Mouse (Mus musculus) layer of hippocampus, postnatal 36 days (tissue): ENCODE measurements around the gene 1500009L16Rik. TPM values are rescaled to one million over a fixed set of nuclear protein-coding genes. Genes with fewer than 3 reads are reported as not detected.

Experiments
- DNase-seq, 2 experiments: peaks; one replicate each; pipeline ENCODE4 v3.0.0; 2022
- total RNA-seq, 2 experiments: library from RNA; stranded (reverse); gene quantifications; 2 replicates each; pipeline ENCODE4 v1.2.3; 2021

Gene 1500009L16Rik
- total RNA-seq, 2 experiments from 2014 or later, result 18.5 to 21.6 TPM

- no peak for DNase-seq
Observed at GRCm38 (mm10) chr10:83760535-83760934, 37.9 kb downstream of the 1500009L16Rik start.

- DNase-seq, result no peak
Observed at GRCm38 (mm10) chr10:83763891-83764290, 41.2 kb downstream of the 1500009L16Rik start.

- DNase-seq, result no peak
Observed at GRCm38 (mm10) chr10:83766882-83767281, 44.2 kb downstream of the 1500009L16Rik start.

GRCm38 (mm10) chr10:83776272-83776878, 53.7 kb downstream of the 1500009L16Rik start:
- peak; percentile 36 to 56 for DNase-seq

- no peak for DNase-seq
Observed at GRCm38 (mm10) chr10:83777253-83777652, 54.6 kb downstream of the 1500009L16Rik start.

GRCm38 (mm10) chr10:83781854-83782253, 59.2 kb downstream of the 1500009L16Rik start:
- no peak for DNase-seq

- no peak for DNase-seq
Observed at GRCm38 (mm10) chr10:83782371-83783120, 59.9 kb downstream of the 1500009L16Rik start.

GRCm38 (mm10) chr10:83785003-83785402, 62.3 kb downstream of the 1500009L16Rik start:
- DNase-seq, result peak in 1 of 2 experiments; percentile 19

GRCm38 (mm10) chr10:83785627-83786392, 63.1 kb downstream of the 1500009L16Rik start:
- no peak for DNase-seq

GRCm38 (mm10) chr10:83795088-83795487, 72.4 kb downstream of the 1500009L16Rik start:
- DNase-seq, result no peak

- DNase-seq, result no peak
Observed at GRCm38 (mm10) chr10:83795500-83795899, 72.8 kb downstream of the 1500009L16Rik start.

GRCm38 (mm10) chr10:83804021-83804420, 81.4 kb downstream of the 1500009L16Rik start:
- no peak for DNase-seq

GRCm38 (mm10) chr10:83805201-83805718, 82.6 kb downstream of the 1500009L16Rik start:
- no peak for DNase-seq

GRCm38 (mm10) chr10:83807251-83807650, 84.6 kb downstream of the 1500009L16Rik start:
- DNase-seq, result no peak

Other genes with a start within 250 kb of the 1500009L16Rik start
- 1 to 10 TPM; 3.2 TPM for gene Aldh1l2, start 188.7 kb upstream of the 1500009L16Rik start, total RNA-seq
- gene Washc4, start 179.1 kb upstream of the 1500009L16Rik start, total RNA-seq, result 10 to 100 TPM; 31.2 to 33.1 TPM
- gene Appl2, start 74.1 kb upstream of the 1500009L16Rik start, total RNA-seq, result 10 to 100 TPM; 78.0 to 81.1 TPM